Mouse (Mus musculus): ENCODE data around the gene Gramd4. TPM values are rescaled to one million over a fixed set of nuclear protein-coding genes. Genes with fewer than 3 reads are reported as not detected.
"Not testable (repeated sequence)": the region's sequence is repeated elsewhere in the genome, so short reads cannot be mapped to it uniquely, and the experiment has no call there.

Gene Gramd4
- total RNA-seq, 1 experiment from 2014 or later = 47.0 TPM

GRCm38 (mm10) chr15:86042364-86042763, 15.1 kb upstream of the Gramd4 start:
- ATAC-seq (ENCODE audit: extremely low read depth, insufficient number of reproducible peaks, low FRiP score, poor library complexity, severe bottlenecking) = no peak

- no peak for ATAC-seq (ENCODE audit: extremely low read depth, insufficient number of reproducible peaks, low FRiP score, poor library complexity, severe bottlenecking)
Observed at GRCm38 (mm10) chr15:86049510-86049909, 8.0 kb upstream of the Gramd4 start.

GRCm38 (mm10) chr15:86050170-86050743, 7.2 kb upstream of the Gramd4 start:
- ATAC-seq (ENCODE audit: extremely low read depth, insufficient number of reproducible peaks, low FRiP score, poor library complexity, severe bottlenecking) = no peak

- peak; percentile 61 for ATAC-seq (ENCODE audit: extremely low read depth, insufficient number of reproducible peaks, low FRiP score, poor library complexity, severe bottlenecking)
Observed at GRCm38 (mm10) chr15:86051152-86051551, 6.3 kb upstream of the Gramd4 start.

- no peak for ATAC-seq (ENCODE audit: extremely low read depth, insufficient number of reproducible peaks, low FRiP score, poor library complexity, severe bottlenecking)
Observed at GRCm38 (mm10) chr15:86051878-86052478, 5.5 kb upstream of the Gramd4 start.

GRCm38 (mm10) chr15:86053890-86054536, 3.5 kb upstream of the Gramd4 start:
- peak; percentile 48; the same call in 1 of the 2 replicates for ATAC-seq (ENCODE audit: extremely low read depth, insufficient number of reproducible peaks, low FRiP score, poor library complexity, severe bottlenecking)

- not testable (repeated sequence) for ATAC-seq (ENCODE audit: extremely low read depth, insufficient number of reproducible peaks, low FRiP score, poor library complexity, severe bottlenecking)
Observed at GRCm38 (mm10) chr15:86054861-86055260, 2.6 kb upstream of the Gramd4 start.

GRCm38 (mm10) chr15:86056221-86056760, 1.2 kb upstream of the Gramd4 start:
- no peak for ATAC-seq (ENCODE audit: extremely low read depth, insufficient number of reproducible peaks, low FRiP score, poor library complexity, severe bottlenecking)

- no peak for ATAC-seq (ENCODE audit: extremely low read depth, insufficient number of reproducible peaks, low FRiP score, poor library complexity, severe bottlenecking)
Observed at GRCm38 (mm10) chr15:86057908-86058307, 413 bp downstream of the Gramd4 start.

- ATAC-seq (ENCODE audit: extremely low read depth, insufficient number of reproducible peaks, low FRiP score, poor library complexity, severe bottlenecking) = no peak
Observed at GRCm38 (mm10) chr15:86058394-86058915, 960 bp downstream of the Gramd4 start.

GRCm38 (mm10) chr15:86058931-86059834, 1.7 kb downstream of the Gramd4 start:
- no peak for ATAC-seq (ENCODE audit: extremely low read depth, insufficient number of reproducible peaks, low FRiP score, poor library complexity, severe bottlenecking)

- no peak for ATAC-seq (ENCODE audit: extremely low read depth, insufficient number of reproducible peaks, low FRiP score, poor library complexity, severe bottlenecking)
Observed at GRCm38 (mm10) chr15:86059835-86060380, 2.4 kb downstream of the Gramd4 start.

- no peak for ATAC-seq (ENCODE audit: extremely low read depth, insufficient number of reproducible peaks, low FRiP score, poor library complexity, severe bottlenecking)
Observed at GRCm38 (mm10) chr15:86060581-86060980, 3.1 kb downstream of the Gramd4 start.

- ATAC-seq (ENCODE audit: extremely low read depth, insufficient number of reproducible peaks, low FRiP score, poor library complexity, severe bottlenecking) = no peak
Observed at GRCm38 (mm10) chr15:86061221-86061620, 3.7 kb downstream of the Gramd4 start.

- no peak for ATAC-seq (ENCODE audit: extremely low read depth, insufficient number of reproducible peaks, low FRiP score, poor library complexity, severe bottlenecking)
Observed at GRCm38 (mm10) chr15:86061848-86062481, 4.5 kb downstream of the Gramd4 start.

- ATAC-seq (ENCODE audit: extremely low read depth, insufficient number of reproducible peaks, low FRiP score, poor library complexity, severe bottlenecking) = peak; percentile 5; the same call in 1 of the 2 replicates
Observed at GRCm38 (mm10) chr15:86064191-86064849, 6.8 kb downstream of the Gramd4 start.

GRCm38 (mm10) chr15:86064850-86065229, 7.3 kb downstream of the Gramd4 start:
- no peak for ATAC-seq (ENCODE audit: extremely low read depth, insufficient number of reproducible peaks, low FRiP score, poor library complexity, severe bottlenecking)

GRCm38 (mm10) chr15:86065367-86065766, 7.9 kb downstream of the Gramd4 start:
- ATAC-seq (ENCODE audit: extremely low read depth, insufficient number of reproducible peaks, low FRiP score, poor library complexity, severe bottlenecking) = no peak
